Mouse (Mus musculus): Measurements from ENCODE around the gene Fgfr2.

The Fgfr2 gene

GRCm38 (mm10) chr7:130935793-130936471 is 2187.2 kb downstream of the Fgfr2 start, which contains the start of gene Htra1:
Gene Htra1 (plus strand): TSS chr7:130936111.
- DNase-seq (ENCODE audit: low read depth in 1 of 2, low spot score in 2 of 2): no peak

GRCm38 (mm10) chr7:130935421-130935792 is 2187.7 kb downstream of the Fgfr2 start:
- no peak for DNase-seq (ENCODE audit: low read depth in 1 of 2, low spot score in 2 of 2)

GRCm38 (mm10) chr7:130934654-130935053 is 2188.5 kb downstream of the Fgfr2 start:
- no peak for DNase-seq (ENCODE audit: low read depth in 1 of 2, low spot score in 2 of 2)

- no peak for DNase-seq (ENCODE audit: low read depth in 1 of 2, low spot score in 2 of 2)
Observed at GRCm38 (mm10) chr7:130932921-130933320, 2190.2 kb downstream of the Fgfr2 start.

GRCm38 (mm10) chr7:130930401-130930800 is 2192.7 kb downstream of the Fgfr2 start:
- no peak for DNase-seq (ENCODE audit: low read depth in 1 of 2, low spot score in 2 of 2)

- no peak for DNase-seq (ENCODE audit: low read depth in 1 of 2, low spot score in 2 of 2)
Observed at GRCm38 (mm10) chr7:130922981-130923731, 2200.0 kb downstream of the Fgfr2 start.

GRCm38 (mm10) chr7:130918260-130918659 is 2204.9 kb downstream of the Fgfr2 start:
- DNase-seq (ENCODE audit: low read depth in 1 of 2, low spot score in 2 of 2): no peak

- DNase-seq (ENCODE audit: low read depth in 1 of 2, low spot score in 2 of 2): no peak
Observed at GRCm38 (mm10) chr7:130914693-130915363, 2208.3 kb downstream of the Fgfr2 start.

GRCm38 (mm10) chr7:130910841-130911240 is 2212.3 kb downstream of the Fgfr2 start:
- no peak for DNase-seq (ENCODE audit: low read depth in 1 of 2, low spot score in 2 of 2)

- DNase-seq (ENCODE audit: low read depth in 1 of 2, low spot score in 2 of 2): no peak
Observed at GRCm38 (mm10) chr7:130904571-130905365, 2218.4 kb downstream of the Fgfr2 start.

GRCm38 (mm10) chr7:130903505-130904074 is 2219.6 kb downstream of the Fgfr2 start:
- peak; percentile 30 to 61 for DNase-seq (ENCODE audit: low read depth in 1 of 2, low spot score in 2 of 2)

- no peak for DNase-seq (ENCODE audit: low read depth in 1 of 2, low spot score in 2 of 2)
Observed at GRCm38 (mm10) chr7:130902929-130903328, 2220.2 kb downstream of the Fgfr2 start.

- DNase-seq (ENCODE audit: low read depth in 1 of 2, low spot score in 2 of 2): no peak
Observed at GRCm38 (mm10) chr7:130900233-130900848, 2222.8 kb downstream of the Fgfr2 start.

GRCm38 (mm10) chr7:130898373-130898772 is 2224.8 kb downstream of the Fgfr2 start:
- DNase-seq (ENCODE audit: low read depth in 1 of 2, low spot score in 2 of 2): no peak

- DNase-seq (ENCODE audit: low read depth in 1 of 2, low spot score in 2 of 2): no peak
Observed at GRCm38 (mm10) chr7:130897201-130897600, 2225.9 kb downstream of the Fgfr2 start.

- no peak for DNase-seq (ENCODE audit: low read depth in 1 of 2, low spot score in 2 of 2)
Observed at GRCm38 (mm10) chr7:130896064-130896463, 2227.1 kb downstream of the Fgfr2 start.

- no peak for DNase-seq (ENCODE audit: low read depth in 1 of 2, low spot score in 2 of 2)
Observed at GRCm38 (mm10) chr7:130895618-130895945, 2227.6 kb downstream of the Fgfr2 start.

GRCm38 (mm10) chr7:130894931-130895617 is 2228.1 kb downstream of the Fgfr2 start:
- DNase-seq (ENCODE audit: low read depth in 1 of 2, low spot score in 2 of 2): no peak

GRCm38 (mm10) chr7:130892973-130893372 is 2230.2 kb downstream of the Fgfr2 start:
- DNase-seq (ENCODE audit: low read depth in 1 of 2, low spot score in 2 of 2): peak; percentile 29 to 58

- DNase-seq (ENCODE audit: low read depth in 1 of 2, low spot score in 2 of 2): no peak
Observed at GRCm38 (mm10) chr7:130890871-130891270, 2232.3 kb downstream of the Fgfr2 start.

Measured in monocyte, adult 2 months (primary cell).